Mouse (Mus musculus) megakaryocyte, adult 5-6 weeks (primary cell): ENCODE results near the gene Dnah17. TPM values are rescaled to one million over a fixed set of nuclear protein-coding genes. Genes with fewer than 3 reads are reported as not detected.

ENCODE experiments used
- ATAC-seq: 2 replicates; pipeline ENCODE4 v1.8.0; 2016; ENCODE audit warnings: mild to moderate bottlenecking, inconsistent platforms; ENCODE audit not compliant: poor library complexity, severe bottlenecking
- total RNA-seq, 2 experiments: library from RNA; stranded (forward) in 1 of 2; stranded (reverse) in 1 of 2; fragments of 153-499, 151-499 nt in 1 of 2; fragments of 221-1000, 200-1000 nt in 1 of 2; gene quantifications; 2 replicates each; pipeline versions ENCODE4 v1.2.3 to v1.2.4; 2015 to 2017

Gene Dnah17
- total RNA-seq, 2 experiments from 2014 or later = under 0.01 TPM

- no peak for ATAC-seq
These were observed 14.7 kb upstream of the Dnah17 start for GRCm38 (mm10) chr11:118145092-118145491.

- ATAC-seq = no peak
These were observed 13.3 kb upstream of the Dnah17 start for GRCm38 (mm10) chr11:118143731-118144130.

GRCm38 (mm10) chr11:118142547-118143165 is 12.2 kb upstream of the Dnah17 start:
- ATAC-seq = no peak

- ATAC-seq = no peak
These were observed 10.5 kb upstream of the Dnah17 start for GRCm38 (mm10) chr11:118140771-118141565.

GRCm38 (mm10) chr11:118138347-118138746 is 7.9 kb upstream of the Dnah17 start:
- no peak for ATAC-seq

- ATAC-seq = peak; percentile 45; the same call in 1 of the 2 replicates
These were observed 5.8 kb upstream of the Dnah17 start for GRCm38 (mm10) chr11:118136172-118136632.

- ATAC-seq = peak; percentile 80
These were observed 4.8 kb upstream of the Dnah17 start for GRCm38 (mm10) chr11:118135271-118135670.

- ATAC-seq = no peak
These were observed 3.3 kb upstream of the Dnah17 start for GRCm38 (mm10) chr11:118133752-118134169.

- no peak for ATAC-seq
These were observed 2.8 kb upstream of the Dnah17 start for GRCm38 (mm10) chr11:118133133-118133751.

- no peak for ATAC-seq
These were observed 1.7 kb upstream of the Dnah17 start for GRCm38 (mm10) chr11:118132136-118132535.

- ATAC-seq = 0 out of 2 replicates have a peak, but pooled peaks have one; percentile 18
These were observed 622 bp downstream of the Dnah17 start for GRCm38 (mm10) chr11:118129812-118130211.

GRCm38 (mm10) chr11:118121592-118121991 is 8.8 kb downstream of the Dnah17 start:
- no peak for ATAC-seq

- no peak for ATAC-seq
These were observed 11.7 kb downstream of the Dnah17 start for GRCm38 (mm10) chr11:118118777-118119176.

GRCm38 (mm10) chr11:118114581-118115110 is 15.8 kb downstream of the Dnah17 start:
- ATAC-seq = no peak

- no peak for ATAC-seq
These were observed 16.8 kb downstream of the Dnah17 start for GRCm38 (mm10) chr11:118113516-118114205.

GRCm38 (mm10) chr11:118104001-118104400 is 26.4 kb downstream of the Dnah17 start:
- ATAC-seq = peak; percentile 94

GRCm38 (mm10) chr11:118103383-118103782 is 27.1 kb downstream of the Dnah17 start:
- no peak for ATAC-seq

- ATAC-seq = peak; percentile 96
These were observed 27.6 kb downstream of the Dnah17 start for GRCm38 (mm10) chr11:118102838-118103237.

GRCm38 (mm10) chr11:118101133-118101532 is 29.3 kb downstream of the Dnah17 start:
- no peak for ATAC-seq

GRCm38 (mm10) chr11:118096736-118097135 is 33.7 kb downstream of the Dnah17 start:
- no peak for ATAC-seq

- no peak for ATAC-seq
These were observed 35.4 kb downstream of the Dnah17 start for GRCm38 (mm10) chr11:118095004-118095403.
